Mouse (Mus musculus): ENCODE measurements around the gene Slc5a4b.
"Not testable (repeated sequence)": the region's sequence is repeated elsewhere in the genome, so short reads cannot be mapped to it uniquely, and the experiment has no call there.

Gene Slc5a4b

GRCm38 (mm10) chr10:76110861-76111260, at the start of gene Slc5a4b:
Slc5a4b (minus strand) TSS chr10:76110961.
- DNase-seq (ENCODE audit: low read depth), result no peak

GRCm38 (mm10) chr10:76158009-76158408, 47.2 kb upstream of the Slc5a4b start:
- DNase-seq (ENCODE audit: low read depth), result no peak

GRCm38 (mm10) chr10:76157528-76157927, 46.8 kb upstream of the Slc5a4b start:
- DNase-seq (ENCODE audit: low read depth), result no peak

- DNase-seq (ENCODE audit: low read depth), result no peak
Measured at GRCm38 (mm10) chr10:76155911-76156310, 45.1 kb upstream of the Slc5a4b start.

GRCm38 (mm10) chr10:76147278-76147677, 36.5 kb upstream of the Slc5a4b start, which contains the start of gene Slc5a4a:
Slc5a4a (plus strand) TSS chr10:76147451.
- no peak for DNase-seq (ENCODE audit: low read depth)

GRCm38 (mm10) chr10:76146846-76147245, 36.1 kb upstream of the Slc5a4b start:
- no peak for DNase-seq (ENCODE audit: low read depth)

GRCm38 (mm10) chr10:76136318-76136717, 25.6 kb upstream of the Slc5a4b start:
- no peak for DNase-seq (ENCODE audit: low read depth)

GRCm38 (mm10) chr10:76132506-76132905, 21.7 kb upstream of the Slc5a4b start:
- DNase-seq (ENCODE audit: low read depth), result no peak

- no peak for DNase-seq (ENCODE audit: low read depth)
Measured at GRCm38 (mm10) chr10:76121495-76121894, 10.7 kb upstream of the Slc5a4b start.

GRCm38 (mm10) chr10:76120124-76120711, 9.5 kb upstream of the Slc5a4b start:
- no peak for DNase-seq (ENCODE audit: low read depth)

- peak; percentile 25 for DNase-seq (ENCODE audit: low read depth)
Measured at GRCm38 (mm10) chr10:76118741-76119140, 8.0 kb upstream of the Slc5a4b start.

GRCm38 (mm10) chr10:76117966-76118365, 7.2 kb upstream of the Slc5a4b start:
- DNase-seq (ENCODE audit: low read depth), result peak; percentile 52

GRCm38 (mm10) chr10:76097368-76097767, 13.4 kb downstream of the Slc5a4b start:
- no peak for DNase-seq (ENCODE audit: low read depth)

- DNase-seq (ENCODE audit: low read depth), result no peak
Measured at GRCm38 (mm10) chr10:76096580-76096979, 14.2 kb downstream of the Slc5a4b start.

- not testable (repeated sequence) for DNase-seq (ENCODE audit: low read depth)
Measured at GRCm38 (mm10) chr10:76077008-76077407, 33.8 kb downstream of the Slc5a4b start.

GRCm38 (mm10) chr10:76072080-76072479, 38.7 kb downstream of the Slc5a4b start:
- DNase-seq (ENCODE audit: low read depth), result not testable (repeated sequence)

- no peak for DNase-seq (ENCODE audit: low read depth)
Measured at GRCm38 (mm10) chr10:76067674-76068613, 42.8 kb downstream of the Slc5a4b start.

- no peak for DNase-seq (ENCODE audit: low read depth)
Measured at GRCm38 (mm10) chr10:76062439-76062838, 48.3 kb downstream of the Slc5a4b start.

- no peak for DNase-seq (ENCODE audit: low read depth)
Measured at GRCm38 (mm10) chr10:76051860-76052259, 58.9 kb downstream of the Slc5a4b start.

- DNase-seq (ENCODE audit: low read depth), result no peak
Measured at GRCm38 (mm10) chr10:76048967-76049366, 61.8 kb downstream of the Slc5a4b start.

GRCm38 (mm10) chr10:76047182-76047869, 63.4 kb downstream of the Slc5a4b start:
- no peak for DNase-seq (ENCODE audit: low read depth)

- no peak for DNase-seq (ENCODE audit: low read depth)
Measured at GRCm38 (mm10) chr10:76046754-76047153, 64.0 kb downstream of the Slc5a4b start.

- no peak for DNase-seq (ENCODE audit: low read depth)
Measured at GRCm38 (mm10) chr10:76045343-76045742, 65.4 kb downstream of the Slc5a4b start.

All from c-Kit-positive CD71-negative TER-119-negative erythroid progenitor cells, embryonic 14.5 days (primary cell).